Mouse (Mus musculus) layer of hippocampus, postnatal 36 days (tissue): ENCODE data around the gene Lrfn5. TPM values are rescaled to one million over a fixed set of nuclear protein-coding genes. Genes with fewer than 3 reads are reported as not detected.

Experiments
- DNase-seq, 2 experiments: peaks; one replicate each; pipeline ENCODE4 v3.0.0; 2022
- total RNA-seq, 2 experiments: library from RNA; stranded (reverse); gene quantifications; 2 replicates each; pipeline ENCODE4 v1.2.3; 2021

Gene Lrfn5
- 100 to 1,000 TPM; 105 to 107 TPM for total RNA-seq

DNA sequence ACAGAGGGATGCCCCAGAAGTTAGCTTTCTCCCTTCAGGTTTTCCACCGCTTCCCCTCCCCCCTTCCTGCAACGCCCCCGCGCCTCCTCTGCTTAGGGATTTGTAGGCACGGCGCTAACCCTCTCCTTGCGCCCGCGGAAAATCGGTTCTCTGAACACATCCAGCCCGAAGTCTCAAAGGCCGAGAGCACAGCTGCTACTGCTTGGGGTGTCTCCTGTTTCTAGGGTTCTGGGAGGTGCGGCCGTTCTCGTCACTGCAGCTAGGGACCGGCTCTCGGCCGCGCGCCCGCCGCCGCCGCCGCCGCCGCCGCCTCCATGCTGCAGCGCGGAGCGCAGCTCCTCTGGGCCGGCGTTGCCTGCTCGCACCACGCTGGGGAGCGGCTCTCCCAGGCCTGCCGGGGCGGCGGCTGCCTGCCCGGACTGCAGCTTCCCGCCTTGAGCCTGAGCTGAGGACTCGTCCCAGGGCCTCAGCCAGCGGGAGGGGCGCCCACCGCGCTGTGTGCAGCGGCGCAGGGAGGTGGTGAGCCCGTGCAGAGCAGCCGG, at the start of gene Lrfn5:
Lrfn5 (plus strand) TSS at position 322 of the 542 bp plus-strand sequence.
- peak; percentile 78 for DNase-seq

DNA sequence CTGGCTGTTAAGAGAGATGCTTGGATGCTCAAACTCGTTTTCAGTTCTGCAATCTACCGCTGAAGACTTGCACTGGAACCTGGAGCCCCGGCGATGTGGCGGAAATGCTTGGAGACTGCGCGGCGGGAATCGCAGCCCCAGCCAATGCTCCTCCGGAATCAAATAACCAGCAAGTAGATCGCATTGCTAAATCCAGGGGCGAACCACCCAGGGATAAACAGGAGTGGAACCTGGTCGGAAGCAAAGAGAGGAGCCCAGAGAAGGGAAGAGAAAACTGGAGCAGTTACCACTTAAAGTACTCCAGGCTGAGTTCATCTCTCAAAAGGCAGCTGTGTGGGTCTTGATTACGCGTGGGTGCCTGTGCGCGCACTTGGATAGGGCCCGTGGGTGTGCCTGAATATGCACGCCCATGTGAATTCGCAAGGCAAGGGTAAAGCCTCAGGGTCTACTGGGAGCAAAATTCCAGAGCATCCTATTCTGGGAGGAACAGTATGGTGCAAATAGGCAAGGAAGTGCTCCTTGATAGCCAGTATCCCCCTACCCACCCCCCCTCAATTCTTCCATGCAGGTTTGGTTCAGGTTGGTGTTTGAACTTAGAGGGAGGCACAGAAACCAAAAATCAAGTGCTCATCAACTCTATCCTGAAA, 1.3 kb upstream of the Lrfn5 start:
- DNase-seq: peak; percentile 24 to 26

DNA sequence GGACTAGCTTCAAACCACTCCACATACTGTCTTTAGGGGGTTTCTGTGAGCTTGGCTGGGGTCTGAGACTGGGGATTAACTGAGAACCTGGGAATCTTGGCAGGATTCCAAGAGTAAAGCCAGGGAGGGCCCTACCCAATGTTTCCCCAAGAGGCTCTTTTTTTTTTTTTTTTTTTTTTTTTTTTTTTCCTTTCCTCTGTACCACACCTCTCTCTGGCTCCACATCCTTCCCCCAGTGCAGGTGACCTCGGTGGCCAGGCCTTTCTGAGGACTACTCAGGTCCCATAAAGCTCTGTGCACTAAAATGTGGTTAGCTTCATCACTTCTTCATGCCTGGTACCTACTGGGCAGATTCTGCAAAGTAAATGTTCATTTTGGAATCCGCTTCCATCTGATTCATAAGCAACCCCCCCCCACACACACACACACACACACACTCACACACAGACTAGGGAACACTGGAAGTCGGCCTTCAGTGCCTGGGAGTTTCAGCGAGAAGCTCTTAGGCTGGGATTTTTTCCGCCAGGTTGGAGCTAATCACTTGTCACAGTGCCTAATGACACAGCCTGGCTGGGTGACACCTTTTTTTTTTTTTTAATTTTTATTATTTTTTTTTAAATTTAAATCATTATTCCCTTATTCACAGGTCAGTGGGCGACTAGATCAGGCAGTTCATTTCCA, 662 bp upstream of the Lrfn5 start:
- peak in 1 of 2 experiments; percentile 9 for DNase-seq

DNA sequence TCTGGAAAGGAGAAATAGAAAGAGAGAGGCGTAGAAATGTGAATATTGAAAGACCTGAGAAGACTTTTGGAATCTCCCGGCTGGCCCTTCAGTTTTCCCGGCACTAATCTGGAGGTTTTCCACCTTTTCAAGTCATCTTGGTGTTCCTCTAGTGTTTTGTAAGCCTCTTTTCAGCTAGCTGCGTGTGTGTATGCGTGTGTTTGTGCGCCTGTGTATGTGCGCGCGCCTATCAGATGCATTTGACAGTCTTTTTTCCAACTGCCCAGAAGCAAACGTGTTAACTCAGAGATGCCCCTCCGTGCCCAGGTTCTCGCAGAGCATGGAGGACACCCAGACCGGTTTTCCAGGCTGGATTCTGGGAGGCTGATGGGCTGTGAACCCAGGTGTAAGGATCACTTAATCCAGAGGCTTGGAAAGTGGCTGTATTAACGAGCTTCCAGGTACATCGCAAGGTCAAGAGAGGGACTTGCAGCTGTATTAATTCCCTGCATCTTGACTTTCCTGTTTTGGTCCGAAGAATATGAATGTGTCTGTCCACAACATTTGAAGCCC, 757 bp downstream of the Lrfn5 start:
- peak; percentile 27 to 53 for DNase-seq

DNA sequence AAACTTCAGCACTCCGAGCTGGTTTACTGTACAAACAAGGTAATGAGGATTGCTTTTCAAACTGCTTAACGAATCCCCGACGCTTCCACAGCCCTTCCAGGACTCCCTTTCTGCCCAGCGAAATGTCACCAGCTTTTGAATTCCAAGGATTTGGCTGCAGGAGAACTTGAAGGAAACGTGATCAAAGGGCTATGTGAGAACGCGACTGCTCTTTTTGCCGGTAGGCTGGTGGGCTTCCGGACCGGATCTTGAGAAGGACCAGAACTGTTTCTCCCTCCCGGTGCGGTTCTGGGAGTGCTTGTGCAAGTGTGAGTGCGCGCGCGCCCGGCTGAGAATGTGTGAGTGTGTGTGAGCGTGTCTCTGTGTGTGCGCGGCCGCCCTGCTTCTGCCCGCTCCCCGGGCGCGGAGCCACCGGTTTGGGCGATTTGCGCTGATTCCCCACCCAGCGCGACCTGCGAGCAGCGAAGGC, 1.3 kb downstream of the Lrfn5 start:
- peak; percentile 42 to 56 for DNase-seq

DNA sequence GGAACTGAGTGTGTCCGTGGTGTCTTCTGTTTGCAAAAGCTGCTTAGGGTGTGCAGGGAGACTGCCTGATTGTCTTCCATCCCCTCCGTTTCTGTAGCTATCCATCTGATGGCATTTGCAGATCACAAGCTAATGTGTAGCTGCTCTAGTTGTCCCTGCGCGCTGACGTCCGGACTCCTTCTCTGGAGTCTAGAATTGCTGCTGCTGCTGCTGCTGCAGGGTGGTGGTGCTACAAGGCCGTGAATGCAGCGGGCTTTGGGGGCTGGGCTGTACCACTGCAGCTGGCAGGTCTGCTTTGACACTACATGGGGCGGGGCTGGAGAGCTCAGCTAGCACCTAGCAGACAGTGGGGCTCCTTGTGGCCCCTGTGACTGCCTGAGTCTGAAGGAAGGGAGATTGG, 3.2 kb downstream of the Lrfn5 start:
- DNase-seq: peak; percentile 80 to 81

DNA sequence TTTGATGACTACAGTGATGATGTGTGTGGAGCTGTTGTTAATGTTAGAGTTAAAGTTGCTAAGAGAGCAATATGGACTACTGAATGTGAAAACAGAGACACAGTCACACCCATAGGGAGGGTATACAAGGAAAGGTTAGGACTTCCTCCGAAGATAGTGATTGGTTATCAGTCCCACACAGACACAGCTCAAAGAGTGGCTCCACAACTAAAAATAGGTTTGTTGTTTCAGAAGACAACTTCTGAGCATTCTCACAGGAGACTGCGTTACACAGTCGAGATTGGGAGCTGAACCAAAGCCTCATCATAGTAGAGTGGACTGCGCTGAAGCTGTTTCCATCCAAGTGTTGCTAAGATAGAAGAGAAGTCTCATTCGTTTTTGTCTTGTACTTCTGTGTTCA, 57.0 kb downstream of the Lrfn5 start:
- no peak for DNase-seq

DNA sequence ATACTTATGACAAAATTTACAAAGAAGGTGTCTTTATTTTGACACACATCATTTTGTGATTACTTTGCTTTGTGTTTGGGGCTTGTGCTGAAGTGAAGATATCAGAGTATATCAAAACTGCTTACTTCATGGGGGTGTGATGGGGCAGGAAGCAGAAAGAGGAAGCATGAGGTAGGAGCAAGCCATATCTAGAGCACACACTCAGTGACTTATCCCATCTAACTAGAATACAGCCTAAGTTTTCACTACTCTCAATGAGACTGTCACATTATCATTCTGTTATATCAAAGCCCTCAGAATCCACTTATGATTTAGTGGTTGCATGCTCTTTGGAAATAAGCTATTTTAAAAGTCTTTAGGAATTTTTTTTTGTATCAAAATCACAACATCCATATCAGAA, 77.4 kb downstream of the Lrfn5 start:
- DNase-seq: no peak

DNA sequence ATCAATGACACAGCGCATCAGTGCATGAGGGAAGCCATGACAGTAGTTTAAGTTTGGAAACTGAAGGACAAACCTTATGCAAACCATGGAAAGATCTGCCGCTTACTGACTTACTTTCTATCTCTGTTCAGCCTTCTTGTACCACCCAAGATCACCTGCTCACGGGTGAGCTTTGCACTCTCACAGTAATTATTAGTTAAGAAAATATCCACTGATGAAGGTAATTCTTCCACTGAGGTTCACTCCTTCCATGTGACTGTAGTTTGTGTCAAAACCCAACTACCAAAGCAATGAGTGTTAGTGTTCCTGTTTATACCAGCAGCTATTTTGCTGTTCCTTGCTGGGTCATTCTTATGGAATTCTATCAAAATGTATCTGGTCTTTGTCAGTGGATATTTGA, 84.9 kb downstream of the Lrfn5 start:
- DNase-seq: no peak

DNA sequence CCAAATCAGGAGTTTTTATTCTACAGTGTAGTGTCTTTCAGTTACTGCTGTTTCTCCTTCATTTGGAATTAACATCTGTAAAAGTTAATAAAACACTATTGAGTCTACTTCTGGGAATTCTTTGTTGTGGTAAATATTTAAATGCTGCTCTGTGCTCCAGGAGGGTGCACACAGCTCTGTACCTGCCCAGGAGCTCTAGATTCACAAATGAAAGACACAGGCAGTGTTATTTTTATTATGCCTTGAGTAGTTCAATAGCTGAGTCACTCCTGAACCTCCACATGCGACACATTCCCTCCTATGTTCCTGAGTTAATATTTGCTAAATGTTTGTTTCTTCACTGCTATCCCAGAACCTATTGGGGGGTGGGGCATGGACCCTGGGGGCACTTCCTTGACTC, 87.1 kb downstream of the Lrfn5 start:
- DNase-seq: no peak

DNA sequence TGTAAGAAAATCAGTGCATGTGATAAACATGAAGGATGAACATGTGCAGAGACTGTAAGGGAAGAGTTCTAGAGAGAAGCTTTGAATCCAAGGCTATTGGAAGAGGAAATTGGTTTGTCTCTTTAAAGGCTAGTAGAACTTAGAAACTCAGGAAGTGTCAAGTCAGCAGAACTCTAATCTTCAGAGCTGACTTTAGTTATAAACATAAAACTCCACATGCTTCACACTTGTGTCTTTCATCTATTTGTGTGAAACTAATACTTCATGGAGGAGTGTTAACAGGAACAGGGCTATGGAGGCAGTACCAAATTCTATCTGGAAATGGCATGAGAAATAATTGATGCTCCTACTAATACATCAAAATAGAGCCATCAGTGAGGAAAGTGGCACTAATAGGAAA, 101.6 kb downstream of the Lrfn5 start:
- no peak for DNase-seq

DNA sequence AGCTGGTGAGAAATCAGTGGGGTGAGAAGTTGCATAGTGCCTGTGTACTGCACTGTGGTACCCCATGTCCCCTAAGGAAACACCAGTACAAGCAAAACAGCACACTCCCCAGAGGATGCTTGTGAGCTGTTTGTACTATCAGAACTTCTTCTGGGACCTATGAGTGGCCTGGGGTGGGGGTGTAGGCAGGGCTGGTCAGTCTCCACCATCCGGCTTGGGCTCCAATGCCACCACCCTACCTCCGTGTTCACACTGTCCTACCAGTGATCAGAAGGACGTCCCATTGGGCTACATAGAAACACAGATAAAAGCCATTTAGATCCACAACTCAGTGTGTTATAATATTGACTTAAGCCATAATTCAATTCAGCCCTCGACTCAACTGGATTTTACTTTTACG, 131.4 kb downstream of the Lrfn5 start:
- no peak for DNase-seq

DNA sequence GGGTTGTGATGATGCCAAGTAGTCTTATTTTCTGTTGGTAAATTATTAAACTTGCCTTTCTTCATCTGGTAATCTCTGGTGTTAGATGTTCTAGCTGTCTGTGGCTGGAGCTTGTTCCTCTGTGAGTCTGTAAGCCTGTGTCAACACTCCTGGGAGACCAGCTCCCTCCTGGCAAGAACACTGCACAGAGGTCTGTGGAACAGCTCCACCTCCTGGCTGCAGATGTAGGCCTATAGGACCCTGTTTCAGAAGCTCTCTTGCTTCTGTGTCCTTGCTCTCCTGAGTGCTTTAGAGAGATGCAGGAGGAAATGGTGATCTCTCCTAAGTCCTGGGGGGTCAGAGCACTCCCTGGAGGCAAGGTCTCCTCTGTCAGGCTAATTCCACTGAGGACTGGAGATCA, 200.2 kb downstream of the Lrfn5 start:
- no peak for DNase-seq

DNA sequence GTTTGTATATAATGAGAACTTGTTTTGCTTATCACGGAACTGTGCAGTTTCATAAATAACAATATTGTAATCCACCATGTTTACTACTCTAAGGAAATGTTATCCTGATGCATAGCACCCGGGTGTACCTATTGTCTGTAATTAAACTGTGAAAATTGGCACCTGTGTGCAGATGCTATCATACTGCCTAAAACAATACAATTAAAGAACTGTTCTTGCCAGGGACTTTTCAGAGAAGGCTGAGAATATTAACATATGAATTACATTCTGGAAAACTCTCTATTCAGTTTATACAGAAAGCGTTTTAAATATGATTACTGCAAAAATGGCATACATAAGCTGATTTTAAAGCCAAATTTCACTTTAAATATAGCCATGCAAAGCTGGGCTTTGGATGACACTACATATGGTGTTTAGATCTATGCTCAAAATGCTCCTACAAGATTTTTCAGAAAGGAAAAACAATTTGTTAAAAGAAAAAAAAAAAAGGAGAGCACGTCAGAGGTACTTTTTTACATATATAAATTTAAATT, 284.2 kb downstream of the Lrfn5 start:
- DNase-seq: no peak

DNA sequence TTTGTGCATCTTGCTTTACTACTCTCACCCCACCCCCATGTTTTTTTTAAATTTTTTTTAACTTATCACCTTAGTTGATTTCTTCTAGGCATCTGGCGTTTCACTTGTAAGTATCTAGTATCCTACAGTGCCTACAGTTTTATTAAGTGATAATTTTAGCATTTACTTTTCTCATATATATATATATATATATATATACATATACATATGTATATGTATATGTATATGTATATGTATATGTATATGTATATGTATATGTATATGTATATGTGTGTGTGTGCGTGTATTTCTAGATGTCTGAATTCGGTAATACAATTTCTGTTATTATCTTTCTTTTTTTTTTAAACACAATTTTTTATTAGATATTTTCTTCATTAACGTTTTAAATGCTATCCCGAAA, 300.7 kb downstream of the Lrfn5 start:
- no peak for DNase-seq

DNA sequence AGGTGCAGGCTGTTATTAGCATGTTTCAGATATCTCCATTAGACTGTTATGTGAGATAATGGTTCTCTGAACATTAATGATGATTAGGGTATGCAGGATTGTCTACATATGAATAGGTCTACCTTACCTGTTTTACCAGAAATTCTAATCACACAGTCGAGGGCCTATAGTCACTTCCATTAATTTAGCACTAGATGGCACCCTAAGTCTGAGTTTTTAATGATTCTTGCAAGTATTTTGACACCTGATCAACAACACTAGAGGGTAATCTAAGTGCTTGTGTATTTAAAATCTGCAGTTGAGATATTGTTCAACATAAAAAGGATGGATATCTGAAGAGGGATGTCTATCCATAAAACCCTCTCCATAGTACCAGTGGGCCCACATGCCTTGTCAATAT, 303.4 kb downstream of the Lrfn5 start:
- DNase-seq: no peak

DNA sequence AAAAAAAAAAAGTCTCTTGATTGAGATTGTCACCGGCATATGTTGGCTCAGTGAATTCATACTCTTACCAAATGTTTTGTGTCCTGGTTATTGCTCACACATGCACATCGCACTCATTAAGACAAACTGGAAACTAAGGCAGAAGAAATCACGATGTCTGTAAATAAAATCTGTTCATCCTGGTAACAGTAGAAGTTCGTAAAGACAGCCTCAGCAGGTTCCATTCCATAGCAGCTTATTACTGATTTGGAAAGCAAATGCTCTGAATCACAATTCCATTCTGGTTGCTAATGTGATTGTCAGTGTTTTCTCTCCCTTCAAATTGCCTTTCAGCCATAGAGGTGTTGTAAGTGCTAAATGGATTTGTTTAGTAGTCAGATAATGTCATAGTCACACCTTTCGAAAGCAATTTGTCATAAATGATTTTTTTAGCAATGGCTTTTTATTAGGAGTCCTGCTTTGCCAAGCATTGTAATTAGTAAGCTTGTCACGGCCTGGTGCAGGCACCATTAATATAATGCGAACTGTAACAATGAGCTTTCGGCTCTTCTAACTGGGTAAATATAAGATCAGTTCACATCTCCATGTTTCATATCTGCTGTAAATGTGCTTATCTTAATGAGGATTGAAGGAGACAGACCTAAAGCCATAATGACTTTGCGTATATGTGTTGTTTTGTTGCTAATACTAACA, 319.8 kb downstream of the Lrfn5 start:
- DNase-seq: no peak

DNA sequence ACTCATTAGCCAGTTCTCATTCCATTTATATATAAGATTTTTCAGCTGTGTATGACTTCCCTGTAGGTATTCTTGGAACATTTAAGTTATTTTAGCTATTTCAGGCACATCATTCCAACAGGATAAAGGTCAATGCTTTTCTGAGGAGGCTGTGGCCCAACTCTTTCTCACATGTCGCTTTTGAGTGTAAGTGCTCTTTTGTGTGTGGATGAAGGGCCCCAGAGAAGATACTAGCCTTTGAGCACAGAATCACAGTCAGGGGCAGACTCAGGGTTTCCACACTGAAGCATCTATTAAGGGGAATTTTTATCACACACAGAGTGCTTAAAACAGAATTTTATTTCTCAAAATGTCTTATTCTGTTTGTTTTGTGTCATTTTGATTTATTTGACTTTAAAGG, 331.2 kb downstream of the Lrfn5 start:
- DNase-seq: no peak
